Mouse (Mus musculus) bone marrow, adult 2 months (tissue): ENCODE data around the gene Exosc8. TPM values are rescaled to one million over a fixed set of nuclear protein-coding genes. Genes with fewer than 3 reads are reported as not detected.
A peak's percentile ranks its signal among the peaks of the same experiment; 100 is the strongest.

ENCODE experiments used
- H3K27ac ChIP-seq: fragments of 200-500 bp; 2 replicates; pipeline ENCODE4 v1.5.1; 2012; ENCODE audit warnings: low read depth, mild to moderate bottlenecking, control low read depth, inconsistent platforms, low read length; ENCODE audit not compliant: control insufficient read depth, poor library complexity, insufficient read depth
- H3K4me1 ChIP-seq: fragments of 200-500 bp; 2 replicates; pipeline ENCODE4 v1.6.1; 2011; ENCODE audit warnings: low read length; ENCODE audit not compliant: control insufficient read depth, insufficient read depth
- H3K4me3 ChIP-seq: fragments of 200-500 bp; replicated peaks from 2 replicates; pipeline ENCODE3; 2011; ENCODE audit warnings: mild to moderate bottlenecking, low read depth, low read length, control low read depth; ENCODE audit not compliant: control insufficient read depth
- CTCF ChIP-seq: fragments of 200-500 bp; IDR thresholded peaks from 2 replicates; pipeline ENCODE4 v1.5.1; 2011; ENCODE audit warnings: low read length, control low read depth; ENCODE audit not compliant: control insufficient read depth, insufficient read depth
- POLR2A ChIP-seq: fragments of 200-500 bp; IDR thresholded peaks from 2 replicates; pipeline ENCODE4 v1.6.1; 2011; ENCODE audit warnings: low read depth, mild to moderate bottlenecking, control low read depth, low read length, borderline replicate concordance; ENCODE audit not compliant: control insufficient read depth
- WGBS: fragments of 180-500 bp; shearing (Covaris S2); methylation state at CpG from one replicate; pipeline ENCODE4 v1.1.7; 2018; 5-methylcytosine and 5-hydroxymethylcytosine counted together
- polyA plus RNA-seq: library from polyadenylated mRNA; stranded (reverse); fragments of >200 nt; gene quantifications from 2 replicates; pipeline ENCODE4 v1.2.4, GENCODE M21; 2011; ENCODE audit warnings: low replicate concordance; ENCODE audit not compliant: missing spikeins, insufficient read depth, insufficient read length

Gene Exosc8
- polyA plus RNA-seq, 1 experiment: 112 TPM

GRCm38 (mm10) chr3:54761258-54761657 lies 26.1 kb upstream of the Exosc8 start:
- no peaks in the 10 kb centered on the region for H3K4me1 ChIP-seq
- no peak overlapping the region for H3K4me3 ChIP-seq
- 86% methylated on average over 1 of the region's 1 CpGs for WGBS
- TF ChIP-seq CTCF (no peak), POLR2A (no peak)
- no peak overlapping the region for H3K27ac ChIP-seq

DNA sequence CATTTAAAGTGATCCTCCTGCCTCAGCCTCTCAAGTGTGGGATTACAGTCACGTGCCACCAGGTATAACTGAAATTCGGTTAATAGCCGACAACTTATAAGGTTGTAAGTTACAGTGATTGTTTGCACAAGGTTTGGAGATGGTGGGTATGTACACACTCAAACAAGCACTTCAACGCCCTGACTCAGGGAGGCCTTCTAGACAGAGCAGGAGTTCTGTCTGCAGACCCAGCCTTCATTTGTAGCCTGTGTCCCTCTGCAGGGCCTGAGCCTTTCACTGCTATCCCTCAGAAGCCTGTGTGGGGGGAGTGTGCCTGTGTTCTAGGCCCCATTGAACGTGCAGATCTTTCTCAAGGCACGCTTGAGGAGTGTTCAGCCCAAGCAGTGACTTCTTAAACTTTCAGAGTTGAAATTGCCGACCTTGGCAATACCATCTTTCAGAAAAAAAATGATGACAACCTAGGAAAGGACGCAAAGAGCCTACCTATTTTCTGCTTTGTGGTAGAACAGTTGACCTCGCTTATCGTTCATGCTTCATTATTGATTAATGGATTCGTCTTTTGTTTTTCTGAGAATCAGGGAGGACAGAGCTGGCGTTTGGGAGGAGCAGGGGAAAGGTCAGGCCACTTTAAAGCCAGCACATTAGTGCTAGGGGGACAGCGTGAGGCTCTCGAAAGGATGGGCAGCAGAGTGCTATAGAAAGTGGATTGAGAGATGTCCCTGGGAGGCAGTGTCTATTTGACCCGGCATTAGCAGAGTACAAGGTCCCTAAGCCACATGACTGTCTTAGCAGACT lies 25.3 kb upstream of the Exosc8 start:
- Histone ChIP-seq H3K4me3 (no peak overlapping the region), H3K4me1 (no peaks in the 10 kb centered on the region), H3K27ac (no peak overlapping the region)
- TF ChIP-seq POLR2A: no peak
- no peak for TF ChIP-seq CTCF
- WGBS: 82% methylated on average over 15 of the region's 15 CpGs

DNA sequence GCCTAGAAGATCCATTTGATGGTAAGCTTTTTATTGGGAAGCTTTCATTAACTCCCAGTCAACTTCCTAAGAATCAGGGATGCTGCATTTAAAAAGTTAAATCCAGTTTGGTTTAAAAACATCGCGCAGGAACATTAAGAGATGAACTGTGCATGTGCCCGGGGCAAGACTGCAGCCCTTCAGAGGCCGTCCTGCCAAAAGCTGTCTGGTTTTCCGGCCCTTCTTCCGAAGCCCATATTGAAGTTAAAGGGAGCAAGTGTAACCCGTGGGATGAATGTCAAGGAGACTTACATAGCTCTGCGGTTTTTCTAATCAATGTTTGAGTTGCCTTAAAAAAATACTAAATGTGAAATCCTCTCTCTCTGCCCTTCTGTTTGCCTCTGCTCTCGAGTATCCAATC lies 24.0 kb upstream of the Exosc8 start:
- 78% methylated on average over 9 of the region's 9 CpGs for WGBS
- TF ChIP-seq CTCF (no peak), POLR2A (no peak)
- no peaks in the 10 kb centered on the region for H3K4me1 ChIP-seq
- H3K27ac ChIP-seq: no peak overlapping the region
- H3K4me3 ChIP-seq: no peak overlapping the region

GRCm38 (mm10) chr3:54757446-54757845 lies 22.3 kb upstream of the Exosc8 start:
- WGBS: 90% methylated on average over 8 of the region's 8 CpGs
- Histone ChIP-seq H3K4me1 (no peaks in the 10 kb centered on the region), H3K27ac (no peak overlapping the region), H3K4me3 (no peak overlapping the region)
- TF ChIP-seq CTCF (no peak), POLR2A (no peak)

- Histone ChIP-seq H3K27ac (no peak overlapping the region), H3K4me3 (no peak overlapping the region), H3K4me1 (no peaks in the 10 kb centered on the region)
- WGBS: 5% methylated on average over 11 of the region's 11 CpGs
- TF ChIP-seq POLR2A (no peak), CTCF (no peak)
Observed at GRCm38 (mm10) chr3:54756058-54756457, 20.9 kb upstream of the Exosc8 start.

DNA sequence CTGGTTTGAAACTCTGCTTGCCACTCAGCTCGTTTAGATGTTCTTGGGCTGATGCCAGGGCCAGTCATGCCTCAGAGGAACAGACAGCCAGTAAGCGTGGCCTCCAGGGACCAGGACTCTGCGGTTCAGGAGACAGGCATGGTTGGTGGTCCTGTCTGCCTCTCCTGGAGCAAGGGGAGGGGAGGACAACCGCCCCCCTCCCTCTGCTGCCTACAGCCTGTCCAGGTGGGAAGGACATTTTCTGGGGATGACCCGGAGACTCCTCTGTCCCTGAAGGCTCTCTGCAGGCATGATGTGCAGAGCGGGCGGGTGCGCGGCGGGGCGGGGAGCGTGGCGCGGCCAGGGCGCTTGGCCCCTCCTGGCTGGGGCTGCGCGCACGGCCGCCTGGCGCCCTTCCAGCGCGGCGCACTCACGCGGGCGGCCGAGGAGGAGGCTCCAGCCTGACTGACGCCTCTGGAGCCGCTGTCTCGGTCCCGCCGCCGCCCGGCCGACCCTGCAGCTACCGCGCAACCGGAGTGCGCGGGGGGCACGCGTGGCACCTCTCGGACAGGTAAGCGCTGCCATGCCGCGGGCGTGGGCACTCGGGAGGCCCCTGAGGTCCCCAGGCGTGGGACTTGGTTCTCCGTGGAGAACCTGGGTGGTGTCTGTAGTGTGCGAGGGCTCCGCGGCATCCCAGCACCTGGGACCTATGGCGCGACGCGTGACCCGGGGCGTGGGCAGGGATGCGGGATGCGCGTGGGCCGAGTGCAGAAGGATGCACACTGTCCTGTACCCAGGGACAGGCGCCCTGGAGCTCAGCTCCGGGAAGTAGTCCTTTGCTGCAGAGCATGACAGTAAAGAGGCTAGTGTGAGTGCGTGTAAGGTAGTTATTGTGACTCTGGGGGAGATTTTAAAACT lies 20.2 kb upstream of the Exosc8 start, which contains the start of gene Smad9:
Smad9 (plus strand) TSS at position 438 of the 897 bp plus-strand sequence.
- peak within 1 kb of the TSS; percentile 4 for H3K4me3 ChIP-seq
- 1% methylated on average over 65 of the region's 66 CpGs for WGBS
- no peaks in the 10 kb centered on the region for H3K4me1 ChIP-seq
- no peak for TF ChIP-seq POLR2A
- TF ChIP-seq CTCF: no peak
- no peak within 1 kb of the TSS; the same call in 1 of the 2 replicates for H3K27ac ChIP-seq

DNA sequence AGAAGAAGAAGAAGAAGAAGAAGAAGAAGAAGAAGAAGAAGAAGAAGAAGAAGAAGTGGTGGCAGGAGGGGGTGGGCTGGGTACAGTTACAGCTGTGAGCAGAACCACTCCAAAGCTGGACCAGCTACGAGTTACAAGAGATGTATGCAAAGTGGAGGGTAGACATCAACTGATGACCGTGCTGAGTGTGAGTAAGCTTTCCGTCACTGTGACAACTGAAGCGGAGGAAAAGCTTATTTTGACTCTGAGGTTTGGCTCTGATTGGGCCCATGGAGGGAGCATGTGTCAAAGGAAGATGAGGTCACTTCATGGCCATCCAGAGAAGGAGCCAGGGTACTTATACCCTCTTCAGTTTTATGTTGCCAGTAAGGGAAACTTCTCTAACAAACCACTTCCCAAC lies 18.2 kb upstream of the Exosc8 start:
- no peak overlapping the region for H3K27ac ChIP-seq
- TF ChIP-seq POLR2A: no peak
- no peak for TF ChIP-seq CTCF
- WGBS: 60% methylated on average over 4 of the region's 4 CpGs

DNA sequence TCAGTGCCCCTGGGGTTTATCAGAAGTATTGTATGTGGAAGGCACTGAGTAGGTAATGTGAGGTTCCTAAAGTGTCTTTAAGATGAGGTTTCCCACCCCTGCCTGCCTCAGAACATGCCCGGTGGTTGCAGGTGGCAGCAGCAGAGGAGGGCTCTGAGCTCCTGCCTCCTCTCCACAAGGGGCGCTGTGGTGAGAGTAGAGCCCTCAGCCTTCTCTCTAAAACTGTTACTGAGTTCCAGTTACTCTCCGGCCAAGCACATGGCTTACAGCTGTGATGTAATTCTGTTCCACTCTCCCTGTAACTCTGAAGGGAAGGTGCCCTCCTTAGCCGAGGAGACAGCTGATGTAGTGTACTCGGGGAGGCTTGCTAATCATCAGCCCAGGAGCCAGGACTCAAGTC lies 10.6 kb upstream of the Exosc8 start:
- Histone ChIP-seq H3K4me3 (no peak overlapping the region), H3K27ac (no peak overlapping the region), H3K4me1 (no peaks in the 10 kb centered on the region)
- TF ChIP-seq CTCF (peak; percentile 54), POLR2A (no peak)
- 73% methylated on average over 5 of the region's 5 CpGs for WGBS

More for the DNA sequence above, 18.2 kb upstream of the Exosc8 start:
- no peak overlapping the region for H3K4me3 ChIP-seq
- no peaks in the 10 kb centered on the region for H3K4me1 ChIP-seq
